Mouse (Mus musculus): ENCODE measurements around the gene Gabrr3. TPM values are rescaled to one million over a fixed set of nuclear protein-coding genes. Genes with fewer than 3 reads are reported as not detected.

Gabrr3 gene
- not detected for polyA plus RNA-seq (2017; shearing (Covaris generic))

DNA sequence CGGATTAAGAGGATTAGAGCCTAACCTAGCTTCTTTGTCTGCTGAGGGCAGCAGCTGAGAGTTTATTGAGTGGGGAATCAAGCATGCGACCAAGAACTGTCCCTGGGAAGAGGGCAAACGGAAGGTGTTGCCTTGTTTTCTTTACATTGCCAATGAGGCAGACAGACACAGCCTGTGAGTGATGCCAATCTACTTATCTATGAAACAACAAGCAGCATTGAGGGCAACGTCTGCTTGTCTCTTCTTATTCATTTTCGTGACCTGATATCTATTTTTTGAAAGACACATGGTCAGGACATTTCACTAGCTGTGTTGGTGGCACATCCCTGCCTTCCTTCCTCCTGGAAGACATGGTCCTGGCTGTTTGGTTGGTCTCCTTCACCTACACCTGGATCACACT is at the start of gene Gabrr3:
Gene Gabrr3, plus strand, starts transcription at position 301 of the 400 bp plus-strand sequence.

DNA sequence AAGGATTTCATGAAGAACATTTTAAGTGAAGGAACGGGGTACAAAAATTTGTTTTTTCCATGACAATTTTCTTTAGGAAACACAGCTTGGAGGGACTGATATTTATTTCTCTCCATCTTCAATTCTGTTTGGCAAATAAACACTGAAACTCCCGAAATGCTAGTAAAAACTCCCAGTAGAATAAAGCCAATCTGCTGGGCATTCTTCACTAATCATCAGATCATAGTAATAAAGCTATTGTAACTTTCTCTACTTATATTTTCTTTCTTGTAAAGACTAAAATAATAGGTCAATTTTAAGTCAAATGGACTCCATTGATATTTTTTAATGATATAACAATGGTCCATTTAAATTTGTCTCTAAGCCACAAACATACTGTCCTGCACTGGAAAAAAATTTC is 43.2 kb upstream of the Gabrr3 start, which contains the start of gene Olfr209:
Gene Olfr209, minus strand, starts transcription at position 101 of the 400 bp plus-strand sequence.

GRCm38 (mm10) chr16:59471637-59472278 is 64.6 kb downstream of the Gabrr3 start, which contains the start of gene Riox2:
TSS of gene Riox2 (plus strand) at chr16:59471775.

Other genes with a start within 250 kb of the Gabrr3 start
- gene Olfr196, start 236.9 kb upstream of the Gabrr3 start, polyA plus RNA-seq (2017; shearing (Covaris generic)): not detected
- not detected for gene Olfr198, start 203.8 kb upstream of the Gabrr3 start, polyA plus RNA-seq (2017; shearing (Covaris generic))
- gene Olfr199, start 187.6 kb upstream of the Gabrr3 start, polyA plus RNA-seq (2017; shearing (Covaris generic)): not detected
- gene Olfr201, start 134.7 kb upstream of the Gabrr3 start, polyA plus RNA-seq (2017; shearing (Covaris generic)): 0.32 TPM
- gene Olfr202, start 120.5 kb upstream of the Gabrr3 start, polyA plus RNA-seq (2017; shearing (Covaris generic)): not detected
- gene Olfr203, start 108.5 kb upstream of the Gabrr3 start, polyA plus RNA-seq (2017; shearing (Covaris generic)): not detected
- not detected for gene Olfr204, start 89.1 kb upstream of the Gabrr3 start, polyA plus RNA-seq (2017; shearing (Covaris generic))
- gene Olfr205, start 76.2 kb upstream of the Gabrr3 start, polyA plus RNA-seq (2017; shearing (Covaris generic)): not detected
- gene Olfr206, start 58.1 kb upstream of the Gabrr3 start, polyA plus RNA-seq (2017; shearing (Covaris generic)): not detected
- not detected for gene Olfr209, start 43.3 kb upstream of the Gabrr3 start, polyA plus RNA-seq (2017; shearing (Covaris generic))
- gene Riox2, start 64.4 kb downstream of the Gabrr3 start, polyA plus RNA-seq (2017; shearing (Covaris generic)): 70.8 TPM
- 9.6 TPM for gene Crybg3, start 193.6 kb downstream of the Gabrr3 start, polyA plus RNA-seq (2017; shearing (Covaris generic))
- gene Arl6, start 232.1 kb downstream of the Gabrr3 start, polyA plus RNA-seq (2017; shearing (Covaris generic)): 5.2 TPM

All from effector memory CD4-positive, alpha-beta T cell, adult 7 months (primary cell).